Mouse (Mus musculus): ENCODE data around the gene Lbr. TPM values are rescaled to one million over a fixed set of nuclear protein-coding genes. Genes with fewer than 3 reads are reported as not detected.

Lbr gene
- 216 and 218 TPM in 2 replicates for polyA plus RNA-seq (2016; fragmentation: Nextera tagmentation; extraction: Ambion mirVana)

- peak within 1 kb of the TSS; percentile 78 for H3K4me3 ChIP-seq
- H3K36me3 ChIP-seq = peaks cover 10% of the 10 kb centered on the region
- WGBS = under 1% methylated on average over 14 of the region's 14 CpGs
- DNase-seq (ENCODE audit: low spot score) = no peak
- peaks cover 42% of the 10 kb centered on the region for H3K4me1 ChIP-seq
- no peaks in the 10 kb centered on the region for H3K9me3 ChIP-seq (replicated peaks)
- H3K27ac ChIP-seq (replicated peaks) = peak within 1 kb of the TSS; percentile 95
- peaks cover 12% of the 10 kb centered on the region; the same call in 1 of the 2 replicates for H3K27me3 ChIP-seq (ENCODE audit: low read depth, poor library complexity, severe bottlenecking)
Measured at GRCm38 (mm10) chr1:181842781-181843180, at the start of gene Lbr. TSS of gene Lbr (minus strand) at chr1:181843046.

- H3K9me3 ChIP-seq (replicated peaks) = no peaks in the 10 kb centered on the region
- H3K27ac ChIP-seq (replicated peaks) = no peak overlapping the region
- H3K27me3 ChIP-seq (ENCODE audit: low read depth, poor library complexity, severe bottlenecking) = no peaks in the 10 kb centered on the region; the same call in 1 of the 2 replicates
- H3K36me3 ChIP-seq = no peaks in the 10 kb centered on the region
- 92% methylated on average over 7 of the region's 7 CpGs for WGBS
- H3K4me3 ChIP-seq = no peak overlapping the region
- H3K4me1 ChIP-seq = peaks cover 4% of the 10 kb centered on the region; the same call in 1 of the 2 replicates
- DNase-seq (ENCODE audit: low spot score) = no peak
Measured at GRCm38 (mm10) chr1:181889670-181890069, 46.8 kb upstream of the Lbr start.

GRCm38 (mm10) chr1:181888801-181889200, 46.0 kb upstream of the Lbr start:
- peaks cover 4% of the 10 kb centered on the region; the same call in 1 of the 2 replicates for H3K4me1 ChIP-seq
- no peaks in the 10 kb centered on the region for H3K36me3 ChIP-seq
- no peaks in the 10 kb centered on the region; the same call in 1 of the 2 replicates for H3K27me3 ChIP-seq (ENCODE audit: low read depth, poor library complexity, severe bottlenecking)
- peak overlapping the region; percentile 74 for H3K27ac ChIP-seq (replicated peaks)
- WGBS = 10% methylated on average over 11 of the region's 11 CpGs
- H3K4me3 ChIP-seq = no peak overlapping the region
- H3K9me3 ChIP-seq (replicated peaks) = no peaks in the 10 kb centered on the region
- DNase-seq (ENCODE audit: low spot score) = peak; percentile 92

- H3K27ac ChIP-seq (replicated peaks) = no peak overlapping the region; the same call in 1 of the 2 replicates
- WGBS = 40% methylated on average over 8 of the region's 8 CpGs
- H3K36me3 ChIP-seq = no peaks in the 10 kb centered on the region
- H3K4me1 ChIP-seq = peaks cover 18% of the 10 kb centered on the region
- H3K4me3 ChIP-seq = no peak overlapping the region
- DNase-seq (ENCODE audit: low spot score) = peak; percentile 51
- no peaks in the 10 kb centered on the region for H3K27me3 ChIP-seq (ENCODE audit: low read depth, poor library complexity, severe bottlenecking)
- H3K9me3 ChIP-seq (replicated peaks) = no peaks in the 10 kb centered on the region
Measured at GRCm38 (mm10) chr1:181881532-181881931, 38.7 kb upstream of the Lbr start.

- 54% methylated on average over 15 of the region's 15 CpGs for WGBS
- DNase-seq (ENCODE audit: low spot score) = no peak
- no peak overlapping the region for H3K27ac ChIP-seq (replicated peaks)
Measured at GRCm38 (mm10) chr1:181880752-181881325, 38.0 kb upstream of the Lbr start.

DNA sequence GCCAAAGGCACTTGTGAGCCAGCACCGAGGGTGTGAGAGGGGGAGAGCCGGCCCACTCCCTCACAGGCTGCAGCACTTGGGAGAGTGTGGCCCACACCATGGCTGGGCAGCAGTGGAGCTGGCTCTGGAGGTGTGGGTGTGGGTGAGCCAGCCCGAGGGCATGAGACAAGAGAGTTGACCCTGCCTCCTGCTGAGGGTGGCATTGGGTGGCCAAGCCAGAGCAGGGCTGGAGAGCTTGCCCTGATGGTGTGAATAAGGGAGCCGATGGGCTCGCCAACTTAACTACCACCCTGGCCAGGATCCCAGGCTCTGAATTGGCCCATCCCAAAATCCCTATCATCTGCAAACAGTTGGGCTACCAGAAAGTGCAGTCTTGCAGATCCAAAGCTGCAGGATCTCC, 35.6 kb upstream of the Lbr start:
- WGBS = 79% methylated on average over 5 of the region's 5 CpGs
- DNase-seq (ENCODE audit: low spot score) = no peak

More at GRCm38 (mm10) chr1:181880752-181881325, 38.0 kb upstream of the Lbr start:
- Histone ChIP-seq H3K9me3 (replicated peaks) (no peaks in the 10 kb centered on the region), H3K36me3 (no peaks in the 10 kb centered on the region), H3K4me3 (no peak overlapping the region), H3K27me3 (ENCODE audit: low read depth, poor library complexity, severe bottlenecking) (no peaks in the 10 kb centered on the region), H3K4me1 (peaks cover 18% of the 10 kb centered on the region)

GRCm38 (mm10) chr1:181877088-181877487, 34.2 kb upstream of the Lbr start:
- 62% methylated on average over 5 of the region's 5 CpGs for WGBS
- Histone ChIP-seq H3K27me3 (ENCODE audit: low read depth, poor library complexity, severe bottlenecking) (no peaks in the 10 kb centered on the region), H3K9me3 (replicated peaks) (no peaks in the 10 kb centered on the region), H3K27ac (replicated peaks) (peak overlapping the region; percentile 47; the same call in 1 of the 2 replicates), H3K36me3 (no peaks in the 10 kb centered on the region), H3K4me3 (no peak overlapping the region), H3K4me1 (peaks cover 16% of the 10 kb centered on the region)
- DNase-seq (ENCODE audit: low spot score) = no peak

More for the DNA sequence above, 35.6 kb upstream of the Lbr start:
- Histone ChIP-seq H3K27ac (replicated peaks) (0 out of 2 replicates have a peak overlapping the region, but pooled peaks have one; percentile 49), H3K36me3 (no peaks in the 10 kb centered on the region), H3K4me3 (no peak overlapping the region), H3K9me3 (replicated peaks) (no peaks in the 10 kb centered on the region), H3K27me3 (ENCODE audit: low read depth, poor library complexity, severe bottlenecking) (no peaks in the 10 kb centered on the region), H3K4me1 (peaks cover 18% of the 10 kb centered on the region)

DNA sequence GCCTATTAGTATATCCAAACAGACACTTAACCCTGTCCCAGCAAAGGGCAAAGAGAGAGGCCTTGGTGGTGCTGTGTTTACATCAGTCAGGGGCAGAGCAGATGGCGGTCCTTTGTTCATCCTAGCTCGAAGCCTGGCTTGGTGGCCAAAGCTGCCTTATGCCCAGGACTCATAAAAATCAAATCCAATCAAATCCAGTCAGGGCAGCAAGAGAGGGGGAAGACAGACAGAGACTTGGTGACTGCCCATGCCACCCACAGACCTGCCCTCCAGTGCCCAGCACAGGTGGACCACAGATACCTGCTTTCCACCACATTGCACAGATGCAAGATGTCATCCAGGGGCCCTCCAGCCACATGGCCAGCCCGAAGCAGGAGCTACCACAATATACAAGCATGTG, 33.8 kb upstream of the Lbr start:
- Histone ChIP-seq H3K27me3 (ENCODE audit: low read depth, poor library complexity, severe bottlenecking) (no peaks in the 10 kb centered on the region), H3K9me3 (replicated peaks) (no peaks in the 10 kb centered on the region), H3K4me1 (peaks cover 12% of the 10 kb centered on the region; the same call in 1 of the 2 replicates), H3K36me3 (no peaks in the 10 kb centered on the region), H3K27ac (replicated peaks) (peak overlapping the region; percentile 38; the same call in 1 of the 2 replicates), H3K4me3 (no peak overlapping the region)
- 83% methylated on average over 3 of the region's 3 CpGs for WGBS
- no peak for DNase-seq (ENCODE audit: low spot score)

DNA sequence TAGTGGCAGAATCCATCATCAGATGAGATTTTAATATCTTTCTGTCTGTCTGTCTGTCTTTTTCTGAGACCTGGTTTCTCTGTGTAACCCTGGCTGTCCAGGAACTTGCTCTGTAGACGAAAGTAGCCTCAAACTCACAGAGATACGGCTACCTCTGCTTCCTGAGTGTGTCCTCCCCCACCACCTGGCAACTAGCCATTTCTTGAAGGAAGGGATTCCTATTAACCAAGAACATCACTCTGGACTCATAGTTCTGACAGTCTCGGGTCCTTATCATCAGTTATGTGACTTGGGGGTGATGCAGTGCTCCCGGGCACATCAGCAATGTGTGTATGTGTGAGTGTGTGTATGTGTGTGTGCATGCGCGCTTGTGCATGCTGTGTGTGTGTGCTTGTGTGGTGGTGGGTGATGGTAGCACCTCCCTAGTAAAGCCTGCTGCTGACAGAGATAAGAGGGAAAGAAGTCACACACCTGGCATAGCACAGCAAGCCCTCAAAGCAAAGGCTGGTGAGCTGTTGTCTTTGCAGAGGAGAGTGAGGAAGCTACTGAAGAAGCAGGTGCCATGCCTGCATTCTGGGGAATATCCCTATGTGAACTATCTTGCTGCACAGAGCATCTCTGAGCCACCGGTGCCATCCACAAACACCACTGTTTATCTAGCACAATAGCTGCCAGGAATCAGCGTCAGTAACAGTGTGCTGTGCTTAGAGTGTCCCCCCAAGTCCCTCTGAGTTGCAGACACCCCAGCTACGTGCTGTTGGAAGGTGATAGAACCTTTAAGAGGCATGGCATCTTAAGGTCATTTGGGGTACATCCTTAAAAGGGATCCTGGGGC, 30.5 kb upstream of the Lbr start:
- 0 out of 2 replicates have a peak, but pooled peaks cover 3% of the 10 kb centered on the region for H3K4me1 ChIP-seq
- 83% methylated on average over 9 of the region's 9 CpGs for WGBS
- no peaks in the 10 kb centered on the region for H3K36me3 ChIP-seq
- H3K9me3 ChIP-seq (replicated peaks) = no peaks in the 10 kb centered on the region
- H3K27me3 ChIP-seq (ENCODE audit: low read depth, poor library complexity, severe bottlenecking) = no peaks in the 10 kb centered on the region
- DNase-seq (ENCODE audit: low spot score) = no peak
- H3K27ac ChIP-seq (replicated peaks) = no peak overlapping the region
- no peak overlapping the region for H3K4me3 ChIP-seq

- Histone ChIP-seq H3K27ac (replicated peaks) (no peak overlapping the region), H3K4me3 (no peak overlapping the region), H3K9me3 (replicated peaks) (no peaks in the 10 kb centered on the region), H3K36me3 (no peaks in the 10 kb centered on the region), H3K27me3 (ENCODE audit: low read depth, poor library complexity, severe bottlenecking) (no peaks in the 10 kb centered on the region), H3K4me1 (0 out of 2 replicates have a peak, but pooled peaks cover 3% of the 10 kb centered on the region)
- 92% methylated on average over 3 of the region's 3 CpGs for WGBS
- no peak for DNase-seq (ENCODE audit: low spot score)
Measured at GRCm38 (mm10) chr1:181872639-181873038, 29.8 kb upstream of the Lbr start.

- no peaks in the 10 kb centered on the region for H3K36me3 ChIP-seq
- WGBS = 79% methylated on average over 6 of the region's 6 CpGs
- DNase-seq (ENCODE audit: low spot score) = no peak
- H3K4me1 ChIP-seq = peaks cover 17% of the 10 kb centered on the region
- H3K9me3 ChIP-seq (replicated peaks) = no peaks in the 10 kb centered on the region
- H3K27ac ChIP-seq (replicated peaks) = no peak overlapping the region
- H3K27me3 ChIP-seq (ENCODE audit: low read depth, poor library complexity, severe bottlenecking) = no peaks in the 10 kb centered on the region
- no peak overlapping the region for H3K4me3 ChIP-seq
Measured at GRCm38 (mm10) chr1:181866429-181867280, 23.8 kb upstream of the Lbr start.

DNA sequence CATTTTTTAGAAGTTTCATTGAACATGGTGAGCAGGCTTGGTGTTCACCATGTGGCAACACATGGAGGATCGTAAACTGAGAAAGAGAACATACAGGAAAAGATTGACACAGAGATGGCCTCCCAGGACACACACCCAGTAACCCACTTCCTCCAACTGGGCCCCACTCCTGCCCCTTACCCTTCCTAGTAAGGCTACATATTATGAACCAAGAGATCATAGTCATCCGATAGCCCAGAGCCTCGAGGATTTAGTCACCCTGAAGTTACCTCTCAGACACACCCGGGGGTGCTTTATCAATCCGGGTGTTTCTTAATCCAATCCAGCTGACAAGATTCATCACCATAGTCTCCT, 23.0 kb upstream of the Lbr start:
- no peak overlapping the region for H3K27ac ChIP-seq (replicated peaks)
- H3K4me3 ChIP-seq = no peak overlapping the region
- H3K4me1 ChIP-seq = peaks cover 17% of the 10 kb centered on the region
- 86% methylated on average over 5 of the region's 5 CpGs for WGBS
- H3K9me3 ChIP-seq (replicated peaks) = no peaks in the 10 kb centered on the region
- no peaks in the 10 kb centered on the region for H3K27me3 ChIP-seq (ENCODE audit: low read depth, poor library complexity, severe bottlenecking)
- H3K36me3 ChIP-seq = no peaks in the 10 kb centered on the region
- DNase-seq (ENCODE audit: low spot score) = no peak

Data from midbrain, embryonic 10.5 days (tissue).